Mouse (Mus musculus): ENCODE results near the gene Park7. TPM values are rescaled to one million over a fixed set of nuclear protein-coding genes. Genes with fewer than 3 reads are reported as not detected.

Park7 gene
- polyA plus RNA-seq, 1 experiment, result not detected

DNA sequence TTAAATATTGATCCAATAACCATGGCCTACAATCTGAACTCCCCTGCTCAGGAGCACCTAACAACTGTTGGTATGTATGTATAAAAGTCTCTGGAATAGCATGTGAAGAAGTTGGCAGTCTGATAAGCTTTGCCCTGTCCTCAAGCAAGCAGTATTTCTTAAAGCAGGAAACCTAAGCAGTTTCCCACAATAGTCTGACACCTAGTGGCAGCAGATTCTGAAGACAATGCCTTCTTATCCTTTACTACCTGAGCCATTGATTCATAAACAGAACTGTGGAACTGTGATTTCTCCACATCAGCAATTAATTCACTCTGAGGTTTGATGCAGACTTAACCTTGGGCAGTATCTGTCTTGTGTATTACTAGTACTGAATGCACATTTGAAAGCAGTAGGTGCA lies 48.9 kb downstream of the Park7 start:
- peaks cover 3% of the 10 kb centered on the region for H3K4me1 ChIP-seq (ENCODE audit: control insufficient read depth, insufficient read depth, low read length)
- no peak for TF ChIP-seq CTCF (IDR thresholded peaks at IDR 0.05; ENCODE audit: insufficient read depth, low read depth, low read length)
- TF ChIP-seq POLR2A (IDR thresholded peaks at IDR 0.05; ENCODE audit: insufficient read depth, low read depth, low read length), result no peak
- H3K4me3 ChIP-seq (ENCODE audit: insufficient read depth, low read depth, low read length), result no peak overlapping the region
- H3K27ac ChIP-seq (ENCODE audit: insufficient read depth, low read depth, low read length), result no peak overlapping the region

DNA sequence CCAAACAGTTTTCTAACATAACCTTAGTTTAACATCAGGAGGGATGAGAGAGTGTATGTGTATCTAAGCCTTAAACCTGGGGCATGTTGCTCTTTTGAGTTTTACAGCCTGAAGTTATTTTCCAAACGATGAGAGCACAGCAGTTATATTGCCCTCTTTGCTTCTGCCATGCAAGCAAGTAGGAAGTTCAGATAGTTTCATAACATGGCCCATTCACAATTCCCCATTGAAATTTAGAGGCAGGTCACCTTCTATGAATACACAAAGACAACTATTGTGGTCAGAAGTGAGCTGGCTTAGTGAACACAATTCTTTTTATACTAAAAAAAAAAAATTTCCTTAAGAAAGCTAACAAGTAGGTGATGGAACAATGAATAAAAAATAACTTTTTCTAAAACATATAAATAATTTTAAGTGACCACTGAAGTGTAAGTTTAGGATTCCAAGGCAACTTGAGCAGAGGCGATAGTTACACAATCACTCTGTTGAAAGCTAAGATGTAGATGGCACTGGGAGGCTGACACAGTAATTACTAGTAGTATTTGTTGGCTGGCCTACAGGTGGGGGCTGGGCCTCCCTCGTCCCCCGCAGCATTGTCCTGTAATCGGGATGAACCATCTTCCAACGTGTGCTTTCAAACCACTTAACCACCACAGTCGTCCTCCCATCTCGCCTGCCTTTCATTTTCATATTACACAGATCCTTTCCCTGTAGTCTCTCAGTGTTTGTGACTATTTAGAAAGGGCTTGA lies 51.4 kb downstream of the Park7 start:
- Histone ChIP-seq H3K4me3 (ENCODE audit: insufficient read depth, low read depth, low read length) (no peak overlapping the region), H3K4me1 (ENCODE audit: control insufficient read depth, insufficient read depth, low read length) (peaks cover 3% of the 10 kb centered on the region), H3K27ac (ENCODE audit: insufficient read depth, low read depth, low read length) (peak overlapping the region; percentile 73; the same call in 1 of the 2 replicates)
- no peak for TF ChIP-seq POLR2A (IDR thresholded peaks at IDR 0.05; ENCODE audit: insufficient read depth, low read depth, low read length)
- TF ChIP-seq CTCF (IDR thresholded peaks at IDR 0.05; ENCODE audit: insufficient read depth, low read depth, low read length), result no peak
- WGBS, result 21% methylated on average over 8 of the region's 8 CpGs

GRCm38 (mm10) chr4:150861161-150861560 lies 53.1 kb downstream of the Park7 start:
- 82% methylated on average over 2 of the region's 2 CpGs for WGBS
- TF ChIP-seq POLR2A (IDR thresholded peaks at IDR 0.05; ENCODE audit: insufficient read depth, low read depth, low read length), result no peak
- TF ChIP-seq CTCF (IDR thresholded peaks at IDR 0.05; ENCODE audit: insufficient read depth, low read depth, low read length), result no peak
- Histone ChIP-seq H3K4me3 (ENCODE audit: insufficient read depth, low read depth, low read length) (no peak overlapping the region), H3K27ac (ENCODE audit: insufficient read depth, low read depth, low read length) (no peak overlapping the region), H3K4me1 (ENCODE audit: control insufficient read depth, insufficient read depth, low read length) (peaks cover 3% of the 10 kb centered on the region)

DNA sequence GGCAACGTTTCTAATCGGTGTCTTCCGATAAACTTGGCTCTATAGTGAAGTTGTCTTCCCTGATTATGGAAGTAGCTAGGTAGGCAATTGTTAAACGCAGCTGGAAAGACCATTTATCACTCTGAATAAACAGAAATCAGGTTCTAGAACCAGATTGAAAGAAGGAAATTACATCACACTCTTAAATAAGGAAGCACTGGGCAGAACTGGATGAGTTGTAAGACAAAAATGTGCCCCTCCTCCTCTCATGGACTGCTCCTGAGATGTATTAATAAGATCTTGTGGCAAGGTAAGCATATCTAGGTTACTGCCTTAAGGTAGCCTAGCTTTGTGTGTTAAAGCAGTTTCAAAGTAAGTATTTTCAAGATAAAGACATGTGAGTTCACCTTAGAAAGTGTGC lies 53.7 kb downstream of the Park7 start:
- no peak for TF ChIP-seq CTCF (IDR thresholded peaks at IDR 0.05; ENCODE audit: insufficient read depth, low read depth, low read length)
- TF ChIP-seq POLR2A (IDR thresholded peaks at IDR 0.05; ENCODE audit: insufficient read depth, low read depth, low read length), result no peak
- Histone ChIP-seq H3K27ac (ENCODE audit: insufficient read depth, low read depth, low read length) (no peak overlapping the region), H3K4me3 (ENCODE audit: insufficient read depth, low read depth, low read length) (no peak overlapping the region), H3K4me1 (ENCODE audit: control insufficient read depth, insufficient read depth, low read length) (peaks cover 3% of the 10 kb centered on the region)
- WGBS, result 80% methylated on average over 4 of the region's 4 CpGs

- TF ChIP-seq CTCF (IDR thresholded peaks at IDR 0.05; ENCODE audit: insufficient read depth, low read depth, low read length) (no peak), POLR2A (IDR thresholded peaks at IDR 0.05; ENCODE audit: insufficient read depth, low read depth, low read length) (no peak)
- Histone ChIP-seq H3K4me3 (ENCODE audit: insufficient read depth, low read depth, low read length) (peak overlapping the region; percentile 77), H3K4me1 (ENCODE audit: control insufficient read depth, insufficient read depth, low read length) (peaks cover 8% of the 10 kb centered on the region), H3K27ac (ENCODE audit: insufficient read depth, low read depth, low read length) (peak overlapping the region; percentile 59)
- WGBS, result under 1% methylated on average over 37 of the region's 43 CpGs
These were observed 58.9 kb downstream of the Park7 start for GRCm38 (mm10) chr4:150855346-150855745.

- TF ChIP-seq CTCF (IDR thresholded peaks at IDR 0.05; ENCODE audit: insufficient read depth, low read depth, low read length), result peak; percentile 50; the same call in 1 of the 2 replicates
- TF ChIP-seq POLR2A (IDR thresholded peaks at IDR 0.05; ENCODE audit: insufficient read depth, low read depth, low read length), result peak; percentile 100
- H3K4me1 ChIP-seq (ENCODE audit: control insufficient read depth, insufficient read depth, low read length), result peaks cover 8% of the 10 kb centered on the region
- peak overlapping the region; percentile 59 for H3K27ac ChIP-seq (ENCODE audit: insufficient read depth, low read depth, low read length)
- WGBS, result under 1% methylated on average over 59 of the region's 59 CpGs
- H3K4me3 ChIP-seq (ENCODE audit: insufficient read depth, low read depth, low read length), result peak overlapping the region; percentile 77
These were observed 59.4 kb downstream of the Park7 start for GRCm38 (mm10) chr4:150854839-150855246.

- 73% methylated on average over 13 of the region's 13 CpGs for WGBS
- TF ChIP-seq CTCF (IDR thresholded peaks at IDR 0.05; ENCODE audit: insufficient read depth, low read depth, low read length) (no peak), POLR2A (IDR thresholded peaks at IDR 0.05; ENCODE audit: insufficient read depth, low read depth, low read length) (no peak)
- peak within 1 kb of the TSS; percentile 77 for H3K4me3 ChIP-seq (ENCODE audit: insufficient read depth, low read depth, low read length)
- peaks cover 8% of the 10 kb centered on the region for H3K4me1 ChIP-seq (ENCODE audit: control insufficient read depth, insufficient read depth, low read length)
- 0 out of 2 replicates have a peak within 1 kb of the TSS, but pooled peaks have one; percentile 10 for H3K27ac ChIP-seq (ENCODE audit: insufficient read depth, low read depth, low read length)
These were observed 60.4 kb downstream of the Park7 start, which contains the start of gene Errfi1 for GRCm38 (mm10) chr4:150853680-150854461. Gene Errfi1, plus strand, starts transcription at chr4:150853919.

GRCm38 (mm10) chr4:150852479-150852878 lies 61.8 kb downstream of the Park7 start:
- peaks cover 11% of the 10 kb centered on the region for H3K4me1 ChIP-seq (ENCODE audit: control insufficient read depth, insufficient read depth, low read length)
- no peak for TF ChIP-seq CTCF (IDR thresholded peaks at IDR 0.05; ENCODE audit: insufficient read depth, low read depth, low read length)
- no peak overlapping the region for H3K27ac ChIP-seq (ENCODE audit: insufficient read depth, low read depth, low read length)
- no peak overlapping the region for H3K4me3 ChIP-seq (ENCODE audit: insufficient read depth, low read depth, low read length)
- WGBS, result 40% methylated on average over 4 of the region's 4 CpGs

GRCm38 (mm10) chr4:150852045-150852444 lies 62.2 kb downstream of the Park7 start:
- H3K27ac ChIP-seq (ENCODE audit: insufficient read depth, low read depth, low read length), result no peak overlapping the region

More at GRCm38 (mm10) chr4:150852045-150852444, 62.2 kb downstream of the Park7 start:
- no peak for TF ChIP-seq POLR2A (IDR thresholded peaks at IDR 0.05; ENCODE audit: insufficient read depth, low read depth, low read length)
- TF ChIP-seq CTCF (IDR thresholded peaks at IDR 0.05; ENCODE audit: insufficient read depth, low read depth, low read length), result no peak
- 49% methylated on average over 8 of the region's 8 CpGs for whole genome bisulfite sequencing
- Histone ChIP-seq H3K4me3 (ENCODE audit: insufficient read depth, low read depth, low read length) (no peak overlapping the region), H3K4me1 (ENCODE audit: control insufficient read depth, insufficient read depth, low read length) (peaks cover 11% of the 10 kb centered on the region)

Data from olfactory bulb, adult 2 months (tissue).